Mouse (Mus musculus) left cerebral cortex, adult 18-20 months (tissue): ENCODE measurements around the gene Podxl2. TPM values are rescaled to one million over a fixed set of nuclear protein-coding genes. Genes with fewer than 3 reads are reported as not detected.

Experiments used
- DNase-seq, 2 experiments: peaks; one replicate each; pipeline ENCODE4 v3.0.0; 2021 to 2022; ENCODE audit warnings: low spot score in 2 of 2, mixed read lengths in 1 of 2
- long read RNA-seq, 2 experiments: library from polyadenylated mRNA; stranded (forward); transcript quantifications; one replicate each; pipeline ENCODE4 v2.0.0; 2021
- total RNA-seq, 2 experiments: library from RNA; stranded (reverse); gene quantifications; 2 replicates each; pipeline ENCODE4 v1.2.3; 2021

Gene Podxl2
- total RNA-seq: 100 to 1,000 TPM; 202 to 219 TPM
- long read RNA-seq, experiment 1, transcript Podxl2-210 (8 exons, 2,065 nt): major isoform, 487 of 647 reads
- long read RNA-seq, experiment 1, transcript Podxl2-207 (2 exons, 633 nt): minor isoform, 65 of 647 reads
- long read RNA-seq, experiment 1, partial matches to known transcripts: 43 of 647 reads
- long read RNA-seq, experiment 1, other reads (novel, unspliced or antisense): 51 of 647 reads
- long read RNA-seq, experiment 2, transcript Podxl2-210 (8 exons, 2,065 nt): major isoform, 338 of 524 reads
- long read RNA-seq, experiment 2, transcript Podxl2-207 (2 exons, 633 nt): minor isoform, 90 of 524 reads
- long read RNA-seq, experiment 2, partial matches to known transcripts: 54 of 524 reads
- long read RNA-seq, experiment 2, other reads (novel, unspliced or antisense): 41 of 524 reads

- peak; percentile 82 to 85 for DNase-seq
Measured at GRCm38 (mm10) chr6:88874868-88875508, at the start of gene Podxl2. Podxl2 (minus strand) TSS chr6:88875044.

GRCm38 (mm10) chr6:88918802-88919201 is 44.0 kb upstream of the Podxl2 start:
- DNase-seq: no peak

- peak in 1 of 2 experiments; percentile 60 for DNase-seq
Measured at GRCm38 (mm10) chr6:88916153-88916552, 41.3 kb upstream of the Podxl2 start.

GRCm38 (mm10) chr6:88915510-88915909 is 40.7 kb upstream of the Podxl2 start:
- no peak for DNase-seq

- no peak for DNase-seq
Measured at GRCm38 (mm10) chr6:88914799-88915198, 40.0 kb upstream of the Podxl2 start.

GRCm38 (mm10) chr6:88913440-88913839 is 38.6 kb upstream of the Podxl2 start:
- DNase-seq: no peak

GRCm38 (mm10) chr6:88913022-88913421 is 38.2 kb upstream of the Podxl2 start:
- no peak for DNase-seq

GRCm38 (mm10) chr6:88909151-88909550 is 34.3 kb upstream of the Podxl2 start:
- DNase-seq: no peak

GRCm38 (mm10) chr6:88906369-88907108 is 31.7 kb upstream of the Podxl2 start:
- peak; percentile 42 to 56 for DNase-seq

GRCm38 (mm10) chr6:88905042-88905441 is 30.2 kb upstream of the Podxl2 start:
- DNase-seq: no peak

- DNase-seq: no peak
Measured at GRCm38 (mm10) chr6:88904456-88904974, 29.7 kb upstream of the Podxl2 start.

GRCm38 (mm10) chr6:88903708-88904107 is 28.9 kb upstream of the Podxl2 start:
- no peak for DNase-seq

GRCm38 (mm10) chr6:88901947-88902820 is 27.3 kb upstream of the Podxl2 start, which contains the start of gene Tpra1:
Tpra1 (plus strand) TSS chr6:88902251.
- DNase-seq: peak; percentile 92 to 93

GRCm38 (mm10) chr6:88901471-88901870 is 26.6 kb upstream of the Podxl2 start:
- DNase-seq: no peak

GRCm38 (mm10) chr6:88899628-88900027 is 24.8 kb upstream of the Podxl2 start:
- DNase-seq: no peak

- no peak for DNase-seq
Measured at GRCm38 (mm10) chr6:88899086-88899485, 24.2 kb upstream of the Podxl2 start.

- DNase-seq: peak; percentile 91 to 92
Measured at GRCm38 (mm10) chr6:88898534-88899048, 23.7 kb upstream of the Podxl2 start, which contains the start of gene Mcm2. Mcm2 (minus strand) TSS chr6:88898780.

GRCm38 (mm10) chr6:88897246-88897645 is 22.4 kb upstream of the Podxl2 start:
- no peak for DNase-seq

GRCm38 (mm10) chr6:88895943-88896342 is 21.1 kb upstream of the Podxl2 start:
- DNase-seq: no peak

GRCm38 (mm10) chr6:88893559-88893958 is 18.7 kb upstream of the Podxl2 start:
- peak; percentile 73 to 83 for DNase-seq
